Mouse (Mus musculus): ENCODE measurements around the gene Dnaic2.

Gene Dnaic2

GRCm38 (mm10) chr11:114726965-114727825 lies at the start of gene Dnaic2:
Gene Dnaic2, plus strand, starts transcription at chr11:114727408.
- 7% methylated on average over 34 of the region's 34 CpGs for WGBS

DNA sequence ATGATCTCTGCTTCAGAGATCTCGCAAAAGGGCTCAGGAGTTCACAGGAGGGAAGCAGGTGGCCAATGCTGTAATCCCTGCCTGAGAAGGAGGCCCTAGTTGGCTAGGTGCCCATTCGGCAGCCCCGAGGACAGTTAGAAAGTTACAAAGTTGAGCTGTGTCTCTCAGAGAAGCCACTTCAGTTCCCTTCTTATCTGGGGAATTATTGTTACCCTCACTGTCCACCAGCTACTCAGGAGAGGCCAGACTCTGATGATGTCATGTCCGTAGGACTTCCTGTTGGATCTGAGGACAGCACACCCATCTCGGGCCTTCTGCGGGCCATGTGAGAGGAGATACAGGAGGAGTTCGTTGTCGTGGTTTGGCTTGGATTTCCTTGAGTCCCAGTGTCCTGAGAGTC lies 47.6 kb upstream of the Dnaic2 start:
- WGBS = 67% methylated on average over 8 of the region's 8 CpGs

DNA sequence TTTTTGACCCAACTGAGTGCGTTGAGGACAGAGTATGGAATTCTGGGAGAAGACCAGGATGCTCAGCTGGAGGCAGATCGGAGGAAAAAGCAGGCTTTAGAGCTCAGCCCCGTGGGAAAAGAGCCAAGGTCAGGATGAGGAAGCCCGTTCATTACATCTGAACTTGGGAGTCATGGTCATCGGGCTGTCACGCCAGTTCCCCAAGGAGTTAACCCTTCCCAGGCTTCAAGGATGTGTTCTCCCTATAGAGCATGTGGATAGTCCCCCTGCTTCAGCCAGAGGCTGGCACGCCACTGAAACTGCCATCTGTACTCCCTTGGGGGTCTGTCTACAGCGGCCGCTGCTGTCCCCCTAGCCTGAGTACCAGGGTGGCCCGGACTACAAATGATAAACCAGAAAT lies 46.9 kb upstream of the Dnaic2 start:
- 62% methylated on average over 10 of the region's 10 CpGs for WGBS

DNA sequence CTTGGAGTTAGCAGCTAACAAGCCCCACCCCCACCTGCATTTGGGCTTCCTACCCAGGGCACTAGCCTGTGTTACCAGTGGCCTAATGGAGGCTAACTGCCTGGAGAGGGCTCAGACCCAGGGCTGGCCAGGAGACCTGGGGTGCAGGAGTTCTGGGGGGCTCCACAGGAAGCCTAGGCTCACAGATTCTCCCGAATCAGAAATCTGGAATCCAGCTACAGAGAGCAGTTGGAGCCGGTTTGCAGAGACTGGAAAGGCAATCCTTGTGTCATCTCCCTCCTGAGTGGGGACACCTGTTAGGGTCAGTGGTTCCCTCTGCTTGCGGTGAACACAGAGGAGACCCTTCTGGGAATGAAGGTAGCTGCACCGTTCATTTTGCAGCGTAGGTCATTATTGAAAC lies 46.2 kb upstream of the Dnaic2 start:
- WGBS = 75% methylated on average over 5 of the region's 5 CpGs

DNA sequence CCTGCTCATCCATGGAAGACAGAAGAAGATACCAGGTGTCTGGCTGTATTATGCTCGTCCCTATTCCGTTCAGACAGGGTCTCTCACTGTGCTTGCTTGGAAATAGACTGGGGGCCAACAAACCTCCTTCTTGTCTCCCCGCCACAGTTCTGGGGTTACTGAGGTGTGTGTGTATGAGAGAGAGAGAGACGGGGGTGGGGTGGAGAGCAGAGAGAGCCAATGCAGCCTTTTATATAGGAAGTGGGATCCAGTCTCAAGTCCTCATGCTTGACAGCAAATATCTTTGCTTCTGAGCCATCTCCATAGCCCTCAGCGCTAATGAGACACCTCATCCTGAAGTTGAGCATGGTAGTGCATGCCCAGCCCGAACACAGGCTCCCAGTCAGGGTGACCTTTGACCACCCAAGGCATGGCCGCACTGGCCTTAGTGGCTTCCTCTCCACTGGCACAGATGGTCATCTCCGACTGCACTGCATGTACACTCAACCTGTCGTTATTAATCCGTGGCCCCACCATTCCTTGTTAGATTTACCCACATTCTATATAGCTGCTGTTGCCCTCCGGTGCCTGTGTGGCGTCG lies 44.8 kb upstream of the Dnaic2 start:
- 83% methylated on average over 13 of the region's 13 CpGs for WGBS

GRCm38 (mm10) chr11:114683029-114683721 lies 44.0 kb upstream of the Dnaic2 start:
- 83% methylated on average over 10 of the region's 10 CpGs for WGBS

DNA sequence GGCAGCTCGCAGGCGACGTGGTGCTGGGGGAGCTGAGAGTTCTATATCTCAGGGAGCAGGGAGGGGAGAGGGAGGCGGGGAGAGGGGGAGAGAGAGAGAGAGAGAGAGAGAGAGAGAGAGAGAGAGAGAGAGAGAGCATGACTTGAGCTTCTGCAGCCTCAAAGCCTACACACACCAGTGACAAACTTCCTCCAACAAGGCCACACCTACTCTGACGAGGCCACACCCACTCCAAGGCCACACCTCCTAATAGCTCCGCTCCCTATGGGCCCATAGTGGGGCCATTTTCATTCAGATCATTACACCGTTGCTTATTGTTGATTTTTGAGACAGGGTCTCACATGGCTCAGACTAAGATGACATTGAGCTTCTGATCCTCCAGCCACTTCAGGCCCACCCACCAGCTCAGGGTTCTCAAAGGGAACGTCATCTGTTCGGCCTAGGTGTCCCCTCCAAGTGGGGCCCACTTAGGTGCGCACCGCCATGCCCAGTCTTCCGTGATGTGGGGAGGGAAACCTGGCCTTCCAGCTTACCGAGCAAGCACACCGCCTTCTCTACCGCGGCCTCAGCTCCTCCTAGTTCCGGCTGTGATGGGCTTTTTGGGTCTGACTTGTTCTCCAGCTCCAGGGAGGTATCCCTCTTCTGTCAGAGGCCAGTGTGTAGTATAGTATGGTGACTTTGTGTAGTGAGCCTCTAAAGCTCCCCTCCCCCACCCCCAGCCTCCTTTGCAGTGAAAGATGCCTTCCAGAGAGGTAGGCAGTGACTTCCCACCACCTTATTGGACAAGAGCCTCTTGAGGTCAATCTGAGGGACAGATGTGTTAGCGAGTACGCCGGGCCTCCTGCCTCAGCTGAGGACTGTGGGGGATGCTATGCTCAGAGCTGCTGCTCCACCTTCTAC lies 43.2 kb upstream of the Dnaic2 start:
- WGBS = 77% methylated on average over 20 of the region's 20 CpGs

- 65% methylated on average over 14 of the region's 14 CpGs for WGBS
Measured at GRCm38 (mm10) chr11:114684627-114685373, 42.4 kb upstream of the Dnaic2 start.

DNA sequence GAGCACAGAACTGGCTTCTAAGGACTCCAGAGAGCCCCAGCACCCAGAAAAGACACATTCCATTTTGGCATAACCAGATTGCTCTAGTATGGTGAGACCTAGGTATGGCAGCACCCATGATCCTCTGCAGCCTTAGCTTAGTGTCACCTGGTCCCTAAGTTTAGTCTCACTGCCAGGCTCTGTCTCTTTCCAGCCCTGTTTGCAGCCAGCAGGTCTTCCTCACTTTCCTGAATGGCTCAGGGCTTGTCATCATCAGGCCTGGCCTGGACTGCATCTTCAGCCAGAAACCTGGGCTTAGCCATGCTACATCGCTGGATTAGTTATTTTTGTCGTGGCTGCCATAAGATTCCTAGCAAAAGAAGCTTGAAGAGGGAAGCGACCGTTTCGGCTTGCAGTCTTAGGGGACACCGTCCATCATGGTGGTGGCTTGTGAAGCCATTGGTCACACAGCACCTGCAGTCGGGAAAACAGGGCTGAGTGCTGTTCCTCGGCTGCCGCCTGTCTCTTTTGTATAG lies 41.6 kb upstream of the Dnaic2 start:
- 83% methylated on average over 9 of the region's 9 CpGs for WGBS

DNA sequence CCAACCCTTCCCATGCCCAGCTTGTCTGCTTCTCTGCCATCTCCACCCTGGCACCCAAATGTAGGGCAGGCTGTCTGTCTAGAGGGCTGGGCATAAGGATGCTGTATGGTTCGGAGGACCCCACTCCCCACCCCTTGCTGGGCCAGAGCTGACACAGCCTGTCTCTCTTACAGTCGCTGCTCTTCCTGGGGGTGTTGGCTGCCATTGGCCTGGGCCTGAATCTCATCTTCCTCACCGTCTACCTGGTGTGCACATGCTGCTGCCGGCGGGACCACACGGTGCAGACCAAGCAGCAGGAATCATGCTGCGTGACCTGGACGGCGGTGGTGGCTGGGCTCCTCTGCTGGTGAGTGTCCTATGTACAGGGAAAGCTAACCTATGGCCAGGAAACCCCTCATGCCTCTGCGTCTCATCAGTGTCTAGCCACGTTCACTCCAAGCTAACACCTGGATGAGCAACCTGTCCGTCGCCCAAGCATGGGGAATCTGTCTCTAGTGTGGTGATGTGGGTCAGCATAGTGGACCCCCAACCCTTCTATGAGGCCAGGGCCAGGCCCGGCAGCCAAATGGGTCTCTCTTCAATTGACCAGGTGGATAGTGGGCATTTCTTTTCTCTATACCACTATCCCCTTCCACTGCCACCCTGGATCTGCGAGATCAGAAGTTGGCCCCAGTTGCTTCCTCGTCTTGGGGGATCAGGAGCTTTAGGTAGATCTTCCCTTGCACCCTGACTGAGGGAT lies 40.8 kb upstream of the Dnaic2 start:
- 95% methylated on average over 16 of the region's 16 CpGs for WGBS

DNA sequence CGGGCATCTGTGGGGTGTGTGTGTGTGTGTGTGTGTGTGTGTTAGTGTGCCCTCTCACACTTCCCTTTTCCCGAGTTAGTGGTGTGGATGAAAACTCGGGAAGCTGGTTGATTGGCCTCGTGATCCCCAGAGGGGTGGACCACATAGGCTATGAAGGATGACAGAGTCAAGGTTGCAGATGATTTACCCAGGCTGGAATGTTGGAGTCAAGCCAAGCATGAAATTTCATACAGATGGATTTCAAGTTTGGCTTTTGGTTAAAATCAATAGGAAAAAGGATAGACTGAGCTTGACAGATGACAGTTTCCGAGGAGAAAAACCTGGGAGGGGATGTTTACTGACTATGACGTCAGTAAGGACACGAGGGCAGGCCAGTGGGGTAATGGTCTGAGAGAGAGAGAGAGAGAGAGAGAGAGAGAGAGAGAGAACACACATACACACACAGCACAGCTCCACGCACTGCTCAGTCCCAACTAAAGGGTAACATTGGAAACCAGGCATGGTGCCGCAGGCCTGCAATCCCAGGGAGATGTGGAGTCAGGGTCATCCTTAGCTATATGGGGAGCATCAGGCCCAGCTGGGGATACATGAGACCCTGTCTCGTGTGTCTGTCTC lies 39.5 kb upstream of the Dnaic2 start:
- WGBS = 65% methylated on average over 10 of the region's 10 CpGs

DNA sequence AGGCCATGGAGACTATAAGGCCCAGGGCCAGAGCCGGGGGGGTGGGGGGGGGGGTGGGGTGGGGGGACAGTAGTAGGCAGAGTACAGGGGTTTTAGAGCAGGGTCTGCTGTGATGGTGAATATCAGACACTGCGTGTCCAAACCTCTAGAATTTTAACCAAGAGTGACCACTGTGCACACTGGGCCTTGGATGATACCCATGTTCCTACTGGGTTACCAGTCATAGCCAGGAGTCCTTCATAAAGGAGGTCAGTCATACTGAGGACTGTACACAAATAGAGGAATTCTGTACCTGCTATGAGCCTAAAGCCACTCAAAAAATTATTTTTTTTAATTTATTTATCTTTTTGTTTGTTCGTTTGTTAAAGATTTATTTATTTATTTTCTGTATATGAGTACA lies 38.5 kb upstream of the Dnaic2 start:
- 86% methylated on average over 3 of the region's 3 CpGs for WGBS

DNA sequence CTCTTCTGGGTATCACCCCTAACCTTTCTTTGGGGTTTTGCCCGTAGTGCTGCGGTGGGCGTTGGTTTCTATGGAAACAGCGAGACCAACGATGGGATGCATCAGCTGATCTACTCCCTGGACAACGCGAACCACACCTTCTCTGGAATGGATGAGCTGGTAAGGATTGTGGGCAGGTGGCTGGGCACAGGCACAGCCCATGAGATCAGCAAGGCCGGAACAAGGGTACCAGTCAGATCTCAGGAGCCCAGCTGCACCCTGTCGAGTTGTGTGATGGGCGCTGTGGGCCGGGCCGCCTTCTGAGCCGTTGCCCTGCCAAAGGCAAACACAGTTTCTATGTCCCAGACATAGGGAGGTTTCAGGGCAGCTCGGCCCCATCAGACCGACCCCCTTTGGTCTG lies 37.0 kb upstream of the Dnaic2 start:
- WGBS = 78% methylated on average over 15 of the region's 15 CpGs

- WGBS = 76% methylated on average over 6 of the region's 6 CpGs
Measured at GRCm38 (mm10) chr11:114691454-114692182, 35.6 kb upstream of the Dnaic2 start.

- 71% methylated on average over 7 of the region's 7 CpGs for WGBS
Measured at GRCm38 (mm10) chr11:114692601-114693000, 34.6 kb upstream of the Dnaic2 start.

GRCm38 (mm10) chr11:114693456-114693855 lies 33.8 kb upstream of the Dnaic2 start:
- WGBS = 83% methylated on average over 6 of the region's 6 CpGs

- WGBS = 93% methylated on average over 2 of the region's 2 CpGs
Measured at GRCm38 (mm10) chr11:114694451-114694850, 32.8 kb upstream of the Dnaic2 start.

- 91% methylated on average over 7 of the region's 7 CpGs for WGBS
Measured at GRCm38 (mm10) chr11:114698496-114698895, 28.7 kb upstream of the Dnaic2 start.

DNA sequence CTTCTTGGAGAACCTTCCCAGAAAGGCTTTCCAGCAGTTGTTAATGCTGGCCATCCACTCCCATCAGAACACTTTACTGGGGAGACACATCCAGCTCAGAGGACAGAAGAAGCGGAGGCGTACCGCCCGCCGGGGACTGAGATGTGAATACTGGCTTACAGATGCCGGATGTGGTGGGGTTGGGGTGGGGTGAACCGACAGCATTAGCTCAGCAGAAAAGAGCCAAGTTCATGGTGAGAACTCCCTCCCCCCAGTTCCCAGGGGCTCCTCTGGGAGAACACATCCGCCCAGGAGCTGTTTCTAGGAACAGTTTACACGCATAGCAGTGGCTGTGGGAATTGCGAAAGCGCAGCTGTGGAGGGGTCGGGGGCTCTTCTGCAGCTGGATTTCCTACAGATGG lies 27.7 kb upstream of the Dnaic2 start:
- 69% methylated on average over 12 of the region's 12 CpGs for WGBS
